Mouse (Mus musculus): ENCODE data around the gene Cntnap5b. TPM values are rescaled to one million over a fixed set of nuclear protein-coding genes. Genes with fewer than 3 reads are reported as not detected.

Gene Cntnap5b
- polyA plus RNA-seq, 1 experiment from 2014 or later, result 0.15 TPM

DNA sequence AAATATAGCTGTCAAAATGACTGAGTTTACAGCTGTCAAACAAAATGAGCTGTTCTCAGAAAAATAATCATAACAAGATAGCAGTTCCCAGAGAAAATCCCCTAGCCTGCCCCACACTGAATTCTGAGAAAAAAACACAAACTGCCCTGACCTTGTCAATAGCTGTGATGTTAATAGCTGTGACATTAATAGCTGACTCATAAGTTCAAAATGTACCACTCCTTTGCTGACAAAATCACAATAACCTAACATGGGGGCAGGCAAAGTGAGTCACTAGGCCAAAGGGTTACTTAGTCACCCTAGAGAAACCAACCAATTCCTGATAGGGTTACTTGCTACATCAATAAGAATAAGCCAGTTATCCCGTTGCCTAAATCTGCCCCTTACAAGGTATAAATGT is 328.5 kb downstream of the Cntnap5b start:
- H3K4me3 ChIP-seq (ENCODE audit: low read depth, low read length), result no peak overlapping the region
- H3K36me3 ChIP-seq (ENCODE audit: control insufficient read depth, insufficient read depth, low read length), result no peaks in the 10 kb centered on the region
- ATAC-seq (replicated peaks; ENCODE audit: low FRiP score), result no peak
- H3K27me3 ChIP-seq (ENCODE audit: control insufficient read depth, insufficient read depth, low read length), result no peaks in the 10 kb centered on the region
- H3K4me1 ChIP-seq (replicated peaks; ENCODE audit: control insufficient read depth, insufficient read depth, low read length), result no peaks in the 10 kb centered on the region
- H3K9me3 ChIP-seq (ENCODE audit: control insufficient read depth, low read length), result no peaks in the 10 kb centered on the region
- no peak overlapping the region for H3K4me2 ChIP-seq (ENCODE audit: low read depth, low read length, severe bottlenecking)
- H3K27ac ChIP-seq (ENCODE audit: low read depth, low read length), result no peak overlapping the region
- H3K9ac ChIP-seq (ENCODE audit: low read length), result no peak overlapping the region
- WGBS, result 72% methylated on average over 1 of the region's 1 CpGs
- no peak for DNase-seq (ENCODE audit: low spot score)

DNA sequence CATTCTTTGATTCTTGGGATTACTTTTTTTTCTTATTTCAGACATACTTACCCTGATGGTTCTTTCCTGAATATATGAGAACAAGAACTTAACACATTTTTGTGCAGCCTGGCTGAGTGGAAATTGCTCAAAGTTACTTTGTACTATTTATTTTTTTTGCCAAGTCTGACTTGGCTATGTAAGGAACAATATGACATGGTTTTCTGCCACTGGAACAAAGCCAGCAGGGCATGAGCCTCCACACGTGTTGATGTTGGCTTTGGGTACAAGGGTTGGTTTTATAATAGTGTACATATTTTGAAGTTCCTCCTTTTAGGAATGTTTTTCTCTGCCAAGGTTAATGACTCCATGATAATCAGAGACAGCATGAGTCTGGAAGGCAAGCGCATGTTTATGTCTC is 331.8 kb downstream of the Cntnap5b start:
- no peak for DNase-seq (ENCODE audit: low spot score)
- no peaks in the 10 kb centered on the region for H3K9me3 ChIP-seq (ENCODE audit: control insufficient read depth, low read length)
- WGBS, result 85% methylated on average over 2 of the region's 2 CpGs

DNA sequence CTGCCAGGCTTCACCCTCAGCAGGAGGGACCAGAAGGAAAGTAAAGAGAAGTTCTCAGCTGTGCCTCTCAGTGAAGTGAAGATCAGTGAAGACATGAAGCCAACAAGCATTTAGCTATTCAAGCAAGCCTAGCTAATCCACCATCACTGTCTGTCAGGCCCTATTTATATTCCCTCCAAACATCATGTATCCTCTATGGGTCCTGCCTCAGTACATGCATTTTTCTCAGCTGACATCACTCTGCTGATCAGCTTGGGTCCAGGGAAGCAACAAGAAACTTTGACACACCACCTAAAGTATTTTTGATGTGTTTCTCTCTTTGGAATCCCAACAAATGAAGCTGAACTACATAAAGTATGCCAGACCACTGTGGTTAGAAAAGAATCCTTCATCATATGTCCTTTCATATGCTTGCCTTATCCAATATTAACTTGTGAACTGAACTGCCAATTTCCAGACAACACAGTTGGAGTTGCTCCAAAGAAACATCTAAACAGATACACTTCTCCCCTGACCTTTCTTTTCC is 349.9 kb downstream of the Cntnap5b start:
- no peak overlapping the region for H3K4me3 ChIP-seq (ENCODE audit: low read depth, low read length)

More for the DNA sequence above, 331.8 kb downstream of the Cntnap5b start:
- Histone ChIP-seq H3K36me3 (ENCODE audit: control insufficient read depth, insufficient read depth, low read length) (no peaks in the 10 kb centered on the region), H3K4me2 (ENCODE audit: low read depth, low read length, severe bottlenecking) (no peak overlapping the region), H3K9ac (ENCODE audit: low read length) (no peak overlapping the region), H3K4me1 (replicated peaks; ENCODE audit: control insufficient read depth, insufficient read depth, low read length) (no peaks in the 10 kb centered on the region), H3K27ac (ENCODE audit: low read depth, low read length) (no peak overlapping the region), H3K4me3 (ENCODE audit: low read depth, low read length) (no peak overlapping the region), H3K27me3 (ENCODE audit: control insufficient read depth, insufficient read depth, low read length) (no peaks in the 10 kb centered on the region)
- no peak for ATAC-seq (replicated peaks; ENCODE audit: low FRiP score)

DNA sequence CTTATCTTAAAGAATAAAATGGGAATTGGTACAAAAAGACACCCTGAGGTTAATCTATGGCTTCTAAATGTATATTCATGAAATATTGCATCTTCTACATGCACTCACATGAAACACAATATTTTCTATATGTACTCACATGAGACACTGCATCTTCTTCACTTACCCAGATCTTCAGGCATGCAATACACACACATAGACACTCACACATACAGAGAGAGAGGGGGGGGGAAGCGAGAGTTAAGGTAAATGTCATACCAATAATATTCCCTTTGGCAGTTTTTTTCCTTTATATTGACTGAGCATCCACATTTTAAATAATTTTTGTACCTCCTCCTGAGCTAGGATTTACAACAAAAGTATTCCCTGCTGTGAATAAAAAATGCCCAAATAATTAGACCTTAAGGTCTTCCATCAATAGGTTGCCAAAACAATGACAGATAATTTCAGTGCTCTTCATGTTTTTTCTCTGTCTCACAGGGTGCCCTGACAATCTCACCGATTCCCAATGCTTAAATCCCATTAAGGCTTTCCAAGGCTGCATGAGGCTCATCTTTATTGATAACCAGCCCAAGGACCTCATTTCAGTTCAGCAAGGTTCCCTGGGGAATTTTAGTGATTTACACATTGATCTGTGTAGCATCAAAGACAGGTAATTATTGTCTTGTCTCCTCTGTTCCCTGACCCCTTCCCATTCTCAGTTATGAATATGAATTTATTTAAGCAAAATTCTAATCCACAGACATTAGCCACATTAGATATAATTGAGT is 391.2 kb downstream of the Cntnap5b start:
- Histone ChIP-seq H3K9me3 (ENCODE audit: control insufficient read depth, low read length) (no peaks in the 10 kb centered on the region), H3K36me3 (ENCODE audit: control insufficient read depth, insufficient read depth, low read length) (no peaks in the 10 kb centered on the region), H3K9ac (ENCODE audit: low read length) (no peak overlapping the region), H3K4me2 (ENCODE audit: low read depth, low read length, severe bottlenecking) (no peak overlapping the region), H3K4me3 (ENCODE audit: low read depth, low read length) (no peak overlapping the region), H3K27me3 (ENCODE audit: control insufficient read depth, insufficient read depth, low read length) (no peaks in the 10 kb centered on the region), H3K27ac (ENCODE audit: low read depth, low read length) (no peak overlapping the region), H3K4me1 (replicated peaks; ENCODE audit: control insufficient read depth, insufficient read depth, low read length) (no peaks in the 10 kb centered on the region)
- DNase-seq (ENCODE audit: low spot score), result no peak
- WGBS, result 67% methylated on average over 2 of the region's 2 CpGs
- ATAC-seq (replicated peaks; ENCODE audit: low FRiP score), result no peak

More for the DNA sequence above, 349.9 kb downstream of the Cntnap5b start:
- H3K36me3 ChIP-seq (ENCODE audit: control insufficient read depth, insufficient read depth, low read length), result no peaks in the 10 kb centered on the region
- H3K9ac ChIP-seq (ENCODE audit: low read length), result no peak overlapping the region
- no peak for DNase-seq (ENCODE audit: low spot score)
- no peaks in the 10 kb centered on the region for H3K27me3 ChIP-seq (ENCODE audit: control insufficient read depth, insufficient read depth, low read length)
- H3K4me2 ChIP-seq (ENCODE audit: low read depth, low read length, severe bottlenecking), result no peak overlapping the region
- no peaks in the 10 kb centered on the region for H3K4me1 ChIP-seq (replicated peaks; ENCODE audit: control insufficient read depth, insufficient read depth, low read length)
- no peak overlapping the region for H3K27ac ChIP-seq (ENCODE audit: low read depth, low read length)
- ATAC-seq (replicated peaks; ENCODE audit: low FRiP score), result no peak
- no peaks in the 10 kb centered on the region for H3K9me3 ChIP-seq (ENCODE audit: control insufficient read depth, low read length)

DNA sequence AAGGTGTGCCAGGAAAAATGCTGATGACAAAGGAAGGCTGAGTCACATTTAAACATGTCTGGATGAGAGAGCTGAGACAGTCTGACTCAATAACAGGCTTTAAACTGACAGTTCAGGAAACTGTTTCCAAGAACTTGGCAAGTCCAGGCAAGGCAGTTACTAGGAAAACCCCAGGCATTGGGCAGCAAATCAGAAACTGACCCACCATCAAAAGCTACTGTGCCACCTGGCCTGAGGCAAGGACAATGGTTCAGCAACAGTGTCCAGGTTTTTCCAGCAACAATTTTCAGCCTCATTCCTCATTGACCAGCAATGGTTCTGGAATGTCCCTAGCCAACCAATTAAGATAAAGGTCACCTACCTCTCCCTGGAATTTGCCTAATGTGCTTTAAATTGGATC is 399.0 kb downstream of the Cntnap5b start:
- H3K4me1 ChIP-seq (replicated peaks; ENCODE audit: control insufficient read depth, insufficient read depth, low read length), result no peaks in the 10 kb centered on the region
- no peak overlapping the region for H3K27ac ChIP-seq (ENCODE audit: low read depth, low read length)

DNA sequence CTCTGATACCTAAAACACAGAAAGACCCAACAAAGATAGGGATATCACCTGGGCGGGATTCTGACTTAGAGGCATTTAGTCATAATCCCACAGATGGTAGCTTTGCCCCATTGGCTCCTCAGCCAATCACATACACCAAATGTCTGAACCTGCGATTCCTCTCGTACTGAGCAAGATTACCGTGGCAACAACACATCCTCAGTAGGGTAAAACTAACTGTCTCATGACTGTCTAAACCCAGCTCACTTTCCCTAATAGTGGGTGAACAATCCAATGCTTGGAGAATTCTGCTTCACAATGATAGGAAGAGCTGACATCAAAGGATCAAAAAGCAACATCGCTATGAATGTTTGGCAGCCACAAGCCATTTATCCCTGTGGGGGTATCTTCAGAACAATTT is 407.5 kb downstream of the Cntnap5b start:
- H3K9ac ChIP-seq (ENCODE audit: low read length), result no peak overlapping the region
- H3K27ac ChIP-seq (ENCODE audit: low read depth, low read length), result no peak overlapping the region
- WGBS, result 94% methylated on average over 5 of the region's 5 CpGs
- DNase-seq (ENCODE audit: low spot score), result peak; percentile 78
- H3K27me3 ChIP-seq (ENCODE audit: control insufficient read depth, insufficient read depth, low read length), result no peaks in the 10 kb centered on the region
- no peak overlapping the region for H3K4me3 ChIP-seq (ENCODE audit: low read depth, low read length)
- H3K36me3 ChIP-seq (ENCODE audit: control insufficient read depth, insufficient read depth, low read length), result no peaks in the 10 kb centered on the region
- H3K4me1 ChIP-seq (replicated peaks; ENCODE audit: control insufficient read depth, insufficient read depth, low read length), result no peaks in the 10 kb centered on the region
- no peaks in the 10 kb centered on the region for H3K9me3 ChIP-seq (ENCODE audit: control insufficient read depth, low read length)
- ATAC-seq (replicated peaks; ENCODE audit: low FRiP score), result peak; percentile 98
- no peak overlapping the region for H3K4me2 ChIP-seq (ENCODE audit: low read depth, low read length, severe bottlenecking)

More for the DNA sequence above, 399.0 kb downstream of the Cntnap5b start:
- Histone ChIP-seq H3K9ac (ENCODE audit: low read length) (no peak overlapping the region), H3K36me3 (ENCODE audit: control insufficient read depth, insufficient read depth, low read length) (no peaks in the 10 kb centered on the region), H3K9me3 (ENCODE audit: control insufficient read depth, low read length) (no peaks in the 10 kb centered on the region), H3K27me3 (ENCODE audit: control insufficient read depth, insufficient read depth, low read length) (no peaks in the 10 kb centered on the region), H3K4me2 (ENCODE audit: low read depth, low read length, severe bottlenecking) (no peak overlapping the region), H3K4me3 (ENCODE audit: low read depth, low read length) (no peak overlapping the region)
- no peak for ATAC-seq (replicated peaks; ENCODE audit: low FRiP score)
- no peak for DNase-seq (ENCODE audit: low spot score)

DNA sequence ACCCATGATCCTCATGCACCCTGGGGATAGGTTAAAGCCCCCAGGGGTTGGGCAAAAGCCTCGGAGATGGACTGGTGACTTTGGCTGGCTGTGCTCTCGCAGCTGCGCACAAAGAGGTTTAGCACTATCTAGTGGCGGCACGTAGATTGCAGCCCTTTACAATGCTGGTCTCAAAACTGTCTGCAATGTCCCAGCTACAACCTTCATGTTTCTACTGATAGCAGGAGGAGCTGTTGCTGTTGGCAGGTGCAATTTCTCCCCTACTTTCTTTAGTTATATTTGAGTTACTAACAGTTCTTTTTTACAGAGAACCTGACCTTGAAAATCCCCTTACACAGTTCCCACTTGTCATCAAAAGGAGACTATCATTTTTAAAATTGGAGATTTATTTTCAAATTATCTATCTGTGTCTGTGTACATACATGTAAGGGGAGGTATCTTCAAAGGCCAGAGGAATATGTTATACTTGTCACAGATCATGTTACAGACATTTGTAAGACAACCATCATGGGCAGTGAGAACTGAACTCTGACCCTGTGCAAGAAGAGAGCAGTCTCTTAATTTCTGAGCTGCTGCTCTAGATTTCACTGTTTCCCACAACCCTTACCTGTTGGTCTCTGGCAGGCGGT is 459.5 kb downstream of the Cntnap5b start:
- 14% methylated on average over 5 of the region's 6 CpGs for WGBS
- peak; percentile 60 for DNase-seq (ENCODE audit: low spot score)
- Histone ChIP-seq H3K4me2 (ENCODE audit: low read depth, low read length, severe bottlenecking) (no peak overlapping the region), H3K27ac (ENCODE audit: low read depth, low read length) (no peak overlapping the region), H3K9ac (ENCODE audit: low read length) (no peak overlapping the region), H3K4me3 (ENCODE audit: low read depth, low read length) (no peak overlapping the region), H3K4me1 (replicated peaks; ENCODE audit: control insufficient read depth, insufficient read depth, low read length) (no peaks in the 10 kb centered on the region), H3K9me3 (ENCODE audit: control insufficient read depth, low read length) (no peaks in the 10 kb centered on the region), H3K36me3 (ENCODE audit: control insufficient read depth, insufficient read depth, low read length) (no peaks in the 10 kb centered on the region), H3K27me3 (ENCODE audit: control insufficient read depth, insufficient read depth, low read length) (no peaks in the 10 kb centered on the region)
- ATAC-seq (replicated peaks; ENCODE audit: low FRiP score), result peak; percentile 94

DNA sequence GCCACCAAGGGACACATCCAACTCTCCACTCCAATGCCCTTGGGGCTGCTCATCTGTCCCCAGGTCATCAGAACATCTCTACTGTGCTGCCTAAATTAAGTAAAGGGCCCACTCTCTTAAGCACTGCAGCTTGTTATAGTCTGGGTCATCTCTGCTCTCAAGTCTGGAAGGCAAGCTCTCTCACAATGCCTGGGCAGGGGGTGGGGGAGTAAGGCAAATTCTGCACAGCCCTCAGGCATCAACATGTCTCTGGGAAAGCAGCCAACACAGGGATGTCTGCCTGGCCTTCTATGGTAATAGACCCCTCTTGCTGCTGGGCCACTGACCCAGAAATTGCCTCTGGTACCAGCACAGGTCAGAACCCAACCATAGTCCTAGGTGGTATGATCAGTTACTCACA is 479.4 kb downstream of the Cntnap5b start:
- no peak overlapping the region for H3K9ac ChIP-seq (ENCODE audit: low read length)
- no peak overlapping the region for H3K4me2 ChIP-seq (ENCODE audit: low read depth, low read length, severe bottlenecking)
- no peaks in the 10 kb centered on the region for H3K36me3 ChIP-seq (ENCODE audit: control insufficient read depth, insufficient read depth, low read length)
- H3K9me3 ChIP-seq (ENCODE audit: control insufficient read depth, low read length), result no peaks in the 10 kb centered on the region
- DNase-seq (ENCODE audit: low spot score) (no peak), ATAC-seq (replicated peaks; ENCODE audit: low FRiP score) (no peak)
- H3K4me3 ChIP-seq (ENCODE audit: low read depth, low read length), result no peak overlapping the region
- no peak overlapping the region for H3K27ac ChIP-seq (ENCODE audit: low read depth, low read length)
- no peaks in the 10 kb centered on the region for H3K27me3 ChIP-seq (ENCODE audit: control insufficient read depth, insufficient read depth, low read length)
- H3K4me1 ChIP-seq (replicated peaks; ENCODE audit: control insufficient read depth, insufficient read depth, low read length), result no peaks in the 10 kb centered on the region

DNA sequence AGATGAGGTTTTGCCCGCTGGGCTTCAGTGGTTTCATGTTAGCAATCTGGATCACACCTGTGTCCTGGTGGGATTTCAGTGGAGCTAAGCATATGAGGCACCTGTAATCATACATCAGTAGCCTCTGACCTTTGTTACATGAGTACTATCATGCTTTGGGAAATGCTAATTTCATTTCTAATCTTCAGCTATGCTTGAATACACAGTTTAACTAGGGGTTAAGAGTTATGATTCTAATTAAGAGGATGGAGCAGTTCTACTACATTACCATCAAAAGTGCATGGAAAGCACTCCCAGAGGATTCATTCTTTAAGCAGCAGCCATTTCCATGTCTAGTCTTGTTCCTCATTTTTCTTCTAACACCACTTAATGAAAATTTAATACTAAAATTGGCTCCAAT is 538.1 kb downstream of the Cntnap5b start:
- Histone ChIP-seq H3K4me2 (ENCODE audit: low read depth, low read length, severe bottlenecking) (no peak overlapping the region), H3K4me3 (ENCODE audit: low read depth, low read length) (no peak overlapping the region), H3K9me3 (ENCODE audit: control insufficient read depth, low read length) (no peaks in the 10 kb centered on the region), H3K27ac (ENCODE audit: low read depth, low read length) (no peak overlapping the region), H3K27me3 (ENCODE audit: control insufficient read depth, insufficient read depth, low read length) (no peaks in the 10 kb centered on the region), H3K4me1 (replicated peaks; ENCODE audit: control insufficient read depth, insufficient read depth, low read length) (no peaks in the 10 kb centered on the region), H3K36me3 (ENCODE audit: control insufficient read depth, insufficient read depth, low read length) (no peaks in the 10 kb centered on the region), H3K9ac (ENCODE audit: low read length) (no peak overlapping the region)
- no peak for ATAC-seq (replicated peaks; ENCODE audit: low FRiP score)
- no peak for DNase-seq (ENCODE audit: low spot score)
- 83% methylated on average over 1 of the region's 1 CpGs for WGBS
